Mouse (Mus musculus) right cerebral cortex, postnatal 25 days (tissue): ENCODE data around the gene Gm10073.
"Not testable (repeated sequence)": the region's sequence is repeated elsewhere in the genome, so short reads cannot be mapped to it uniquely, and the experiment has no call there.

ENCODE experiments used
- DNase-seq: peaks from one replicate; pipeline ENCODE4 v3.0.0; 2022

Gene Gm10073

GRCm38 (mm10) chr8:106573168-106573567 lies at the start of gene Gm10073:
TSS of gene Gm10073 (minus strand) at chr8:106573461.
- DNase-seq: not testable (repeated sequence)

DNA sequence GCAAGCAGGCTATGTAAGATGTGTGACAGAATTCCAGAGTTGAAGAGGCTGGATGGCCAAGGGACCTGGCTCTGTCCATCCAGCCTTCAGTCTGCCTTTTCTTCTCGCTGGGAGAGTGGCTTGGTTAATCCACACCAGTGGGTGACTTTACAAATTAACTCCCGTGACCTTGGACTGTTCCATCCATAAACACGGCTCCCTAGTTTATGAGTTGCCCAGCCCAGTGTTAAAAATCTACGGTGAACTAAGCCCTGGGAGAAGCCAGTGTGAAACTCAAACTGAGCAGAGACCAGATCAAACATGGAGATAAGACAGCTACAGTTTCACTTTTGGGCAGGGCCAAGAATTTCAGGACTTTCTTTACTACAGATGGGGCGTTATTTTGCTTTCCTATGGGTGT lies 49.8 kb upstream of the Gm10073 start:
- no peak for DNase-seq

GRCm38 (mm10) chr8:106620488-106620887 lies 47.2 kb upstream of the Gm10073 start:
- no peak for DNase-seq

GRCm38 (mm10) chr8:106619549-106620245 lies 46.4 kb upstream of the Gm10073 start:
- DNase-seq: no peak

DNA sequence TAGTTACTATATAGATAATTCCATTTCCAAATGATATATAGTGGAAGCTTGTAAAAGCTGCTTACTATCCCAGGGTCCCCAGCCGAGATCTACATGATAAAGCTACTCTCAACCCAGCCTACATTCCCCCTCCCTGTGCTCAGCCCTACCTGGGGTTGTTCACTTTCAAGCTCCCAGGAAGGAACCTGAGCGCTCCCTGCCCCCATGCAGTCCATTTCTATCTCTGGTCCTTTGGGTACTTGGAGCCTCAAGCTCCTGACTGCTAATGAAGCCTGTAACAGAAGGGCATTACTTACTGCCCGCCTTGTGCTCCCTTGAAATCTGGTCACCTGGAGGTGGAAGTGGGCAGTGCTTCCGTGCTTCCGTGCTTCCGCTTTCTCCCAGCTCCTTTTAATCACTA lies 45.1 kb upstream of the Gm10073 start:
- DNase-seq: no peak

DNA sequence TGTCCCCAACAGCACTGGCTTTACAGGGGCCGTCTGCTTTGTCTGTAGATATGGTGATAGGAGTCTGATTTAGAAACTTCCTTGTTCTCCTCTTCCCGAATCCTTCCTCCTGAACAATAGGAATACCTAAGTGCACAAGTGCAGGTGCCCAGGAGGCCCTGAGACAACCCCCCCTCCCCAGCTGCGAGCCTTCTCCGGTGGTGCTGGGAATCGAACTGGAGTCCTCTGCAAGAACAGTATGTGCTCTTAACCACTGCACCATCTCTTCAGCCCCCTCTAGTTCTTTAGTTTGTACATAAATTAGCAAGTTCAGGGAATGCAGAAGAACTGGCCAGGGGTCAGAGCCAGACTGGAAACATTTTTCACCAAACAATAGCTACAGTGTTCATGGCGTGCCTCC lies 44.6 kb upstream of the Gm10073 start:
- no peak for DNase-seq

DNA sequence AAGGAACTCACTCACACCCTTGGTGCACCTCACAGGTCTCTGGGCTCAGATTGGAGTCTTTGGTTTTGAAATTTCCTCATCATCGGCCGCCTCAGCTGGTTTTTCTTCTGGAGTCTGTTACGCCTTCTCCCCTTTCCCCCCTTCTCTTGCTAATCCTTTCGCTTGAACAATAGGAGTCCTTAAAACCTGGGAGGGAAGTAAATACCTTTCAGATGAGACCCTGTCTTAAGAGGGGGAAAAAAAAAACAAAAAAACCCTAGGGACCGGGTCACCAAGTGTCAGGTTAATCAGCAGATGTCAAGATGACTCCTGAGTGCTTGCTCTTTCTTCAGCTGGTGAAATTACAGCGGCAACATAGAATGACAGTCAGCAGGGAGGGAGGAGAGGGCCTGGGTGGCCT lies 43.9 kb upstream of the Gm10073 start:
- no peak for DNase-seq

DNA sequence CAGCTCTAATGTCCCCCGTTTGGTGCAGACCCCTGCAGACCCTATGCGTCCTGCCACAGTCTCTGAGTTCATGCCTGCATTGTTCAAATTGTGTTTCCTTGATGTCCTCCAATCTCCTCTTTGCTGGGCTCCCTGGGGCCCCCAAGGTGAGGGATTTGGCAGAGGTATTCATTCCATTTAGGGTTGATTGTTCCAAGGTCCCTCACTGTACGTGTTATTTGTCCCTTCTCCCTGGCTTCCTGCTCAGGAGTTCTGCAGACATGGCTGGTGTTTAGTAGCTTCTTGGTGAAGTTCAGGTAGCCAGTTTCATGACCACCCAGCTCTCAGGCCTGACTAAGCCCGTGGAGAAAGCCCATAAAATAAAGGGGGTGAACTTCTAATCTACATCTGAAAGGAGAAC lies 43.4 kb upstream of the Gm10073 start:
- no peak for DNase-seq

- DNase-seq: no peak
These were observed 42.5 kb upstream of the Gm10073 start for GRCm38 (mm10) chr8:106615661-106616299.

DNA sequence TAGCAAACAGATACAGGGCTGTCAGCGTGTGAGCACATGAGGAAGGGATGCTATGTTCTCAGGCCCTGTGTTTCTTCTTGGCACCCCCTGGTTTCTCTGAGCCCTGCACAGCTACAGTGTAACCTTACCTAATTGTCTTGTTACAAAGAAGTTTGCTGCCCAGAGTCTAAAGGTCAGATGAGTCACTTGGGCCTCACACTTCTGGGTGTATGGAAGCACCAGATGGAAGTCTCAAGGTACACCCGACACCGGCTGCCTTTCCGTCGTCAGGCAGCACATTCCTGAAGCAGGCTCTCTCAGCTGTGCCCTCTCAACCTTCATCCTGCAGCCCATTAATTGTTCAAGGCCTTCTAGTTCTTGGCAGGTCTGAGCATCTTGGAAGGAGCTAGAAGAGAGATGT lies 41.4 kb upstream of the Gm10073 start:
- DNase-seq: no peak

DNA sequence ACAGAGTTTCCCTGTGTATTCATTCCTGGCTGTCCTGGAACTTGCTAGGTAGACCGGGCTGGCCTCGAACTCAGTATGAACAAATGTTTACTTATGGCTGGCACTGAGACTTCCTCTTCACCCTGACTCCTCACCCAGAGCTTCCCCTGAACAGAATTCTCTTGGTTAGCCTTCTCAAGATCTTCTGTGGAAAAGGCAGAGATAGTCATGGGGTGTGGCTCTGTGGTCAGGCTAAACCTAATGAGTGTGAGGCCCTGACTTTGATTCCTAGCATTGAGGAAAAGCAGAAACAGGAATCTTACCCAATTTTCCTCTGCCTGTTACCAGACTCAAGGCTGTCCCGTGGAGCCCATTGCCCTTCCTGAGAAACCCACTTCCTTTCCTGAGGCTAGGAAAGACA lies 38.8 kb upstream of the Gm10073 start:
- DNase-seq: no peak

GRCm38 (mm10) chr8:106610958-106611640 lies 37.8 kb upstream of the Gm10073 start:
- DNase-seq: no peak

DNA sequence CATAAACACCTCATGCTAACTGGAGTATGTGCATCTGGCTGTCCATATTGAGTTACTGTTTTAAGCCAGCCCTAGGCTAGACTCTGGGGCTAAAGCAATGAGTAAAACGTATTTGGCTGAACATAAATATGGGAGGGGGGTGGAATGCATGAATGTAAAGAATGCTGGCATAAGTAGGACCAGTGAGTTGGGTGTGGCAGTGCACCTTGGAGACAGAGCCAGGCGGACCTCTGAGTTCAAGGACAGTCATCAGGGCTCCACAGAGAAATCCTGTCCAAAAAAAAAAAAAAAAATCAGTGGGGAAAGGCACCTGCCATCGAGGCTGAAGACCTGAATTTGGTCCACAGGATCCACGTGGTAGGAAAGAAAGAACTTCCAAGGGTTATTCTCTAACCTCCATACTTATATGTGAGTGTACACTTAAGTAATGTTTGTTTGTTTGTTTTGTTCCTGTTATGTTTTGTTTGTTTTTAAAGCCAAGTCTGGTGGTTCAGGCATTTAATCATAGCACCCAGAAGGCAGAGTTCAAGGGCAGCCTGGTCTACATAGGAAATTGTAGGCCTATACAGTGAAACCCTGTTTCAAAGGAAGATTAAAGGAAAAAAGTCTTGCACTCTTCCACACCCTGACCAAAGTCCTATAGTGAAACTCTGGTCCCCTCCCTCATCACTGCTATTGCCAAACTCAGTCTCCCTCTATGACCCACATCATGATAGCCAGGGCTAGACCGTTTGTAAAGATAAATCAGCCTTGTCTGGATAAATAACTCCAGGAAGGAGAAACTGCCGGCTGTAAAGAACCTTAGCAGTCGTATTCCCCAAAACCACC lies 36.0 kb upstream of the Gm10073 start:
- no peak for DNase-seq

- no peak for DNase-seq
These were observed 35.2 kb upstream of the Gm10073 start for GRCm38 (mm10) chr8:106608425-106608824.

- not testable (repeated sequence) for DNase-seq
These were observed 34.5 kb upstream of the Gm10073 start for GRCm38 (mm10) chr8:106607783-106608182.

DNA sequence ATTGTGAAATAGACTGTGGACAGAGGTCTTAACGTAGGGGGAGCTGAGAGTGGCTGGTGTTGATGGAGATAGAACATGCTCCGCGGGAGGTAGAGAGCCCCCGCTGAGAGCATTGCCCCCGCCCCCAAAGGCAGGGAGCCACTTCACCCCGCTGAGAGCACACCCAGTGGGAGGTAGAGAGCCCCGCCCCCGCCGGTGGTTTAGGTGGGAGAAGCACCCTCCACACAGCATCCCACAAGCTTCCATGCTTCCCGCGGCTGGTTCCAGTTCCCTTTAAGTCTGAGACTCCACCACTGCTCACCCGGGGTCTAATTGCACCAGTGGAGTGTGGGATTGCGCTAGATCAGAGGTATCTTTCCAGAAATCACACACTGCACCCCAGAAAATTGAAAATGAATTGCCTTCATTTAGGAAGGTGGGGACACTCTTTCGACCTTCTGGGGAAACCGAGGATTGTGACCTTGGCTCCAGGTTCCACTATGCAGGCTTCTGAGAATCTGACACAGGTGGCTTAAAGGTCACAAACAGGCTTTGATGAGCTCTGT lies 33.4 kb upstream of the Gm10073 start:
- no peak for DNase-seq

- DNase-seq: no peak
These were observed 32.9 kb upstream of the Gm10073 start for GRCm38 (mm10) chr8:106606121-106606520.

- no peak for DNase-seq
These were observed 32.4 kb upstream of the Gm10073 start for GRCm38 (mm10) chr8:106605657-106606056.

DNA sequence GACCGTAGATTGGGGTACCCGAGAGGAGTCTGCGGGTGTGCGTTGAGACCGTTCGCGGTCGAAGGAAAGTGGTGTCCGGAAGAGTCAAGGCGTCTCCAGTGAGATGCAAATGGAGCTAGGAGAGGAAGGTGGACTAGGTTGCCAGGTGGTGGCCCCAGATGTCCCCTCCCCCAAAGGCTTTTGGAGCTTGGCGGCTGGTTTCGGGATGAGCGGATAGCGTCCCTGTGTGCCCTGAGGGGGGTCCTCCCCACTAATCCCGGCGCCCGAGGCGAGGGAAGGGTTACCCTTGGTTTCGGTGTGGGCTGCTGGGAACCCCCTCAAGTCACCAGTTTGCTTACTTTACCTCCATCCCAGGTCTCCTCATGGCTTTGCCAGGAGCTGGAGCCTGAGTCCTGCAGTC lies 30.7 kb upstream of the Gm10073 start:
- DNase-seq: no peak

DNA sequence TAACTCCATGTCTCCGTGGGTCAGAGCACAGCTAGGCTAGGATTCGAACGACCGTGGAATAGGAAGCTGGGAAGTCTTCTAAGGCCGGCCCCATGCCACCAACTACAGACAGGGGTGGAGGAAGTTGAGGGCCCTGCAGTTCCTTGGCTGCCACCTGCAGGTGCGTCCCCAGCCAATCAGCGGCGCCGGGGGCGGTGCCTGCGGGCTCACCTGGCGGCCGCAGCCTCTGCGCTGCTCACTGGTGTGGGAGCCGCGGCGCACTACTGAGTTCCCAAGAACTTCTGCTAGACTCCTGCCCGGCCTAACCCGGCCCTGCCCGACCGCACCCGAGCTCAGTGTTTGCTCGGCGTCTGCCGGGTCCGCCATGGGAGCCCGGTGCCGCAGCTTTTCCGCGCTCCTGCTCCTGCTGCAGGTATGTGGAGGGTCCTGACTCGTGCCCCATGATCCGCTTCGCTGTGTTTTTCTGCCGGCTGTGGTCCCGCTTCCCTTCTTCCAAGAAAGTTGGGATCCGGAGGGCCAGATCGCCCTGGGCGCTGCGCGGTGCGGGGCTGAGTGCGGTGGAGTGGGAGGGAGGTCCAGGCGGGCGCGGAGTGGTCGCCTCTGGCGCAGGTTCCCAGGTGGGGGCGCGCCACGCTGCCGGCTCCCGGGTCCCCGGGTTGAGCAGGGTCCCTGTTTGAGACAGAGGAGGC lies 30.0 kb upstream of the Gm10073 start, which contains the start of gene Cdh1:
Gene Cdh1 (plus strand): TSS at position 221 of the 689 bp plus-strand sequence.
- DNase-seq: peak; percentile 35

DNA sequence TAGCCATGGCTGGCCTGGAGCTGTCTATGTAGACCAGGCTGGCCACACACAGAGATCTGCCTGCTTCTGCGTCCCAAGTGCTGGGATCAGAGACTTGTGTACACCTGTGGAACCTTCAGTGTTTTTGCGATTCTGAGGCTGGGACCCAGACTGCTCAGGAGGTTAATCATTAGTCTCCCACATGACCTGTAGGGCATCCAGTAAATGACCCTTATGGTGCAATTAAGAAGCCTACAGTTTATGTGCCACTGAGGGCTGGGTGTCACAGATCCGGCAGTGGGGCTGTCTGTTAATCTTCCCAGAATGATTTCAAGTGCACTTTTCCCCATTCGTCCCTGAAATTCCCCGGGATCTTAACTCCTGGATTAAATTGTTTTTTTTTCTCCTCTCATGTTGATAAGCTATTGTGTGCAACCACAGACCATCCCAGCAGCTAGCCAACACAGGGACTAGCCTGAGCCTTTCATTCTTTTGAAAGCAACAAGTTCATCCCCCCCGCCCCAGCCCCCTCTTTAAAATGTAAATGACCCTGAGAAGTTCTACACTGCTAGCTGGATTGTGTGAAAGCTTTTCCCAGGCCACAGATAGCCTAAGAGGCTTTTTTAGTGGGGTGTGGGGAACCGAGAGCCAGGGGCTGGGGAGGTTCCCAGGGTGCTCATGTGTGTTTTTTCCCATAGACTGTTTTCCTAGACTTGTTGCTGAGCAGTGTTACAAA lies 26.2 kb upstream of the Gm10073 start:
- no peak for DNase-seq

- DNase-seq: no peak
These were observed 23.8 kb upstream of the Gm10073 start for GRCm38 (mm10) chr8:106597067-106597466.
